Mouse (Mus musculus): Measurements from ENCODE around the gene Psg16.

DNA sequence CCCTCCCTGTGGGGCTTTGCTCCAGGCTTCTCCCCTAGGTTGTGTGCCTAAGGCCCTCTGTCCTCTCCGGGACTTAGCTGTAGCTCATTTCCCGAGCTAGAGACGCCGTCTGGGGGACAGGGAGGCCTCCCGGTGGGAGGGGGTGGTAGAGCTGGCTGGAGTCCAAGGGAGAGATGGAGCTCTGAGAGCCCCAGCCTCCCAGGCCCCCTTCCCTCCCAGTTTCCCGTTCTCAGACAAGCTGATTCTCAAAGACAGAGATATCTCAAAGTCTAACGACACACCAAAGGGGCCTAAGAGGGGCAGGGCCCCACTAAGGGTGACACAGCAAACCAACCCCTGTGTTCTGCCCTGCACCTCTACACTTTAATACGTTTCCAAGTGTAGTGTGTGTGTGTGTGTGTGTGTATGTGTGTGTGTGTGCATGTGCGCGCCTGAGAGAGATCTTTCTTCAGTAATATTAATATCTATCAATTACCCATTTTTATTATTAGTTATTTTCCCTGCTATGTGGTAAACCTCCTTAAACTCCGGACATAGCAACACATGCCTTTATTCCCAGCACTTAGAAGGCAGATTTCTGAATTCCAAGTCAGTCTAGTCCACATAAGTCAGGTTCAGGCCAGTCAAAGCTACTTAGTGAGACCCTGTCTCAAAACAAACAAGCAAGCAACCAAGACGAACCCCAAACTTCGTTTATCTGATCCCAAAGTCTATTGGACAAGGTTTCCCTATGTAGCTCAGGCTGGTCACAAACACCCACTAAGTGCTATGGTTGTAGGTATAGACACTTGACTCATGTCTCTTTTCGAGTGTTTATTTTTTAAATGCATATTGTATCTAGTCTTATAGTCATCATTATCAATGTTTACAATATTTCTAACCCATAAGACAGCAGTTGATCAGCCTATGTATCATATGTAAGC, 17.0 kb upstream of the Psg16 start:
- no peak for TF ChIP-seq TCF12 (IDR thresholded peaks at IDR 0.05; ENCODE audit: low read depth, low read length)
- no peak for TF ChIP-seq POLR2A (IDR thresholded peaks at IDR 0.05; ENCODE audit: low read depth, low read length)
- TF ChIP-seq EP300 (IDR thresholded peaks at IDR 0.05; ENCODE audit: low read length) = no peak
